Mouse (Mus musculus) liver, postnatal 0 days (tissue): Measurements from ENCODE around the gene Gm21852. TPM values are rescaled to one million over a fixed set of nuclear protein-coding genes. Genes with fewer than 3 reads are reported as not detected.
"Not testable (repeated sequence)": the region's sequence is repeated elsewhere in the genome, so short reads cannot be mapped to it uniquely, and the experiment has no call there.

ENCODE experiments used
- ATAC-seq: fragments of 200-750 bp; cut with Nextera tagmentation; 2 replicates; pipeline ENCODE4 v1.8.0; 2017; ENCODE audit warnings: mild to moderate bottlenecking, moderate library complexity
- DNase-seq: peaks from one replicate; pipeline ENCODE4 v3.0.0-alpha.2; 2016
- H3K27ac ChIP-seq: fragments of 300-500 bp; sonication (generic); 2 replicates; pipeline ENCODE4 v1.5.1; 2014; ENCODE audit warnings: antibody characterized with exemption, moderate library complexity, mild to moderate bottlenecking, low read depth
- H3K27me3 ChIP-seq: fragments of 300-500 bp; sonication (generic); 2 replicates; pipeline ENCODE4 v1.6.1; 2014; ENCODE audit warnings: low read length, control low read depth, mixed read lengths; ENCODE audit not compliant: insufficient read depth
- H3K36me3 ChIP-seq: fragments of 300-500 bp; sonication (generic); replicated peaks from 2 replicates; pipeline ENCODE4 v1.6.1; 2014; ENCODE audit warnings: mild to moderate bottlenecking, control low read depth, low read length, moderate library complexity, mixed read lengths; ENCODE audit not compliant: insufficient read depth
- H3K4me1 ChIP-seq: fragments of 300-500 bp; sonication (generic); 2 replicates; pipeline ENCODE4 v1.6.1; 2014; ENCODE audit warnings: antibody characterized with exemption, mild to moderate bottlenecking, control low read depth; ENCODE audit not compliant: insufficient read depth
- H3K4me2 ChIP-seq: fragments of 300-500 bp; sonication (generic); 2 replicates; pipeline ENCODE4 v1.6.1; 2014; ENCODE audit warnings: low read depth, mild to moderate bottlenecking, low read length, moderate library complexity, mixed read lengths
- H3K4me3 ChIP-seq: fragments of 300-500 bp; sonication (generic); 2 replicates; pipeline ENCODE4 v1.5.1; 2014; ENCODE audit warnings: low read depth, low read length
- H3K9ac ChIP-seq: fragments of 300-500 bp; sonication (generic); replicated peaks from 2 replicates; pipeline ENCODE4 v1.6.1; 2014; ENCODE audit warnings: mild to moderate bottlenecking, moderate library complexity
- H3K9me3 ChIP-seq: fragments of 300-500 bp; sonication (generic); 2 replicates; pipeline ENCODE4 v1.6.1; 2016; ENCODE audit warnings: mild to moderate bottlenecking, control low read depth, low read length, mixed read lengths
- WGBS: fragments of 180-500 bp; shearing (Covaris S2); extraction: QIAGEN DNeasy Blood & Tissue Kit; methylation state at CpG from one replicate; pipeline ENCODE4 v1.1.7; 2014; ENCODE audit not compliant: insufficient replicate concordance; 5-methylcytosine and 5-hydroxymethylcytosine counted together
- microRNA-seq: library from miRNA; unstranded; fragments of <30 nt; microRNA quantifications from one replicate; pipeline ENCODE4, GENCODE M21; 2016
- polyA plus RNA-seq: library from polyadenylated mRNA; unstranded; fragments of >200 nt; fragmentation: Nextera tagmentation; extraction: Ambion mirVana; gene quantifications from 2 replicates; pipeline ENCODE4 v1.2.1, GENCODE M21; 2015

Gm21852 gene
- polyA plus RNA-seq, result not detected in 2 replicates

- H3K27me3 ChIP-seq, DNase-seq, H3K4me3 ChIP-seq, H3K27ac ChIP-seq, H3K9me3 ChIP-seq, H3K9ac ChIP-seq, H3K4me1 ChIP-seq, H3K36me3 ChIP-seq, ATAC-seq, H3K4me2 ChIP-seq: not testable (repeated sequence)
- WGBS, result no CpG with 5 or more reads among the region's 3 CpGs
These were observed at the start of gene Gm21852 for GRCm38 (mm10) chrY:40651896-40652295. Gene Gm21852 (minus strand): TSS chrY:40651996.

Small RNA genes lying within 50 kb of the gene (microRNA-seq; reads per million reads assigned to microRNA genes)
- not detected for gene Gm27466
- not detected for gene Gm28018

Other genes with a start within 250 kb of the Gm21852 start
- not detected in 2 replicates for gene Gm21797, start 123.8 kb upstream of the Gm21852 start, polyA plus RNA-seq
- gene Gm20795, start 152.9 kb upstream of the Gm21852 start, polyA plus RNA-seq, result not detected in 2 replicates